Mouse (Mus musculus): ENCODE measurements around the gene Nln.

- TF ChIP-seq NELFE (IDR thresholded peaks at IDR 0.05; ENCODE audit: low read depth, low read length) (no peak), MAFK (IDR thresholded peaks at IDR 0.05; ENCODE audit: borderline replicate concordance, low read depth, low read length) (no peak), ZKSCAN1 (IDR thresholded peaks at IDR 0.05; ENCODE audit: low read depth, low read length) (no peak), CTCF (IDR thresholded peaks at IDR 0.05 in 2 of 3, conservative IDR thresholded peaks at IDR 0.05 in 1 of 3; ENCODE audit: control insufficient read depth in 1 of 3, insufficient read depth in 1 of 3, low read depth in 2 of 3, low read length in 3 of 3, poor library complexity in 1 of 3, severe bottlenecking in 1 of 3) (no peak), MXI1 (IDR thresholded peaks at IDR 0.05; ENCODE audit: low read depth, low read length) (no peak), POLR2A (IDR thresholded peaks at IDR 0.05; ENCODE audit: control insufficient read depth in 1 of 2, insufficient read depth in 1 of 2, low read depth in 1 of 2, low read length in 2 of 2, poor library complexity in 1 of 2) (no peak), GATA1 (IDR thresholded peaks at IDR 0.05; ENCODE audit: low read depth, low read length) (no peak), JUND (IDR thresholded peaks at IDR 0.05; ENCODE audit: low read depth, low read length) (no peak), RAD21 (IDR thresholded peaks at IDR 0.05; ENCODE audit: low read depth, low read length) (no peak)
These were observed 93.9 kb downstream of the Nln start for GRCm38 (mm10) chr13:104015246-104016105.

Measured in MEL (cell line).